Mouse (Mus musculus) lung, adult 2 months (tissue): ENCODE data around the gene Tchp.

Experiments used
- CTCF ChIP-seq: fragments of 200-500 bp; IDR thresholded peaks from 2 replicates; pipeline ENCODE4 v1.5.1; 2011; ENCODE audit warnings: mild to moderate bottlenecking, low read length, control low read depth; ENCODE audit not compliant: insufficient read depth
- POLR2A ChIP-seq: fragments of 200-500 bp; IDR thresholded peaks from 2 replicates; pipeline ENCODE4 v1.6.1; 2011; ENCODE audit warnings: low read depth, mild to moderate bottlenecking, control low read depth, low read length, borderline replicate concordance; ENCODE audit errors: extremely low read depth

- TF ChIP-seq CTCF, result no peak
- TF ChIP-seq POLR2A, result no peak
Observed at GRCm38 (mm10) chr5:114714551-114714950, 7.0 kb downstream of the Tchp start.
